Mouse (Mus musculus): Measurements from ENCODE around the gene Lyrm9. TPM values are rescaled to one million over a fixed set of nuclear protein-coding genes. Genes with fewer than 3 reads are reported as not detected.

Gene Lyrm9
- polyA plus RNA-seq, 1 experiment, result 18.8 TPM

DNA sequence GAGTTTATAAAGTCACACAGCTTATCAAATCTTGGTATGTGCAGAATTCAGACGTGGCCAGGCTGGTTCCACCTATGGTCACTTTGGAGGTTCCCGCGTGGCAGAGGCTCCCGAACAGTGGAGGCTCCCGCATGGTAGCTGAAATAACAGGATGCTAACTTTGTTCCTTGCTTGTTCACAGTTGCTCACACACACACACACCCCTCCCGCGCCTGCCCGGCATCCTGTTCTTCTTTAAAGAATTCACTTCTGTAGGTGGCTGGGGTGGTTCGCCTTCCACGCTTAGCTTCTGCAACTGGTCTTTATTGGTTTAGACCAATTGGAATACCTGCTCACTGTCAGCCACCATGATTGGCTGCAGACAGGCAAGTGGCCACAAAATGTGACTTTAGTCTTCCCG, 33.3 kb upstream of the Lyrm9 start:
- no peak for TF ChIP-seq CTCF (IDR thresholded peaks at IDR 0.05; ENCODE audit: borderline replicate concordance, extremely low read depth, insufficient read depth, insufficient read length)
- TF ChIP-seq POLR2A (IDR thresholded peaks at IDR 0.05; ENCODE audit: borderline replicate concordance, extremely low read depth, insufficient read depth, insufficient read length, poor library complexity, severe bottlenecking), result no peak
- no peak for DNase-seq (ENCODE audit: low read depth)

DNA sequence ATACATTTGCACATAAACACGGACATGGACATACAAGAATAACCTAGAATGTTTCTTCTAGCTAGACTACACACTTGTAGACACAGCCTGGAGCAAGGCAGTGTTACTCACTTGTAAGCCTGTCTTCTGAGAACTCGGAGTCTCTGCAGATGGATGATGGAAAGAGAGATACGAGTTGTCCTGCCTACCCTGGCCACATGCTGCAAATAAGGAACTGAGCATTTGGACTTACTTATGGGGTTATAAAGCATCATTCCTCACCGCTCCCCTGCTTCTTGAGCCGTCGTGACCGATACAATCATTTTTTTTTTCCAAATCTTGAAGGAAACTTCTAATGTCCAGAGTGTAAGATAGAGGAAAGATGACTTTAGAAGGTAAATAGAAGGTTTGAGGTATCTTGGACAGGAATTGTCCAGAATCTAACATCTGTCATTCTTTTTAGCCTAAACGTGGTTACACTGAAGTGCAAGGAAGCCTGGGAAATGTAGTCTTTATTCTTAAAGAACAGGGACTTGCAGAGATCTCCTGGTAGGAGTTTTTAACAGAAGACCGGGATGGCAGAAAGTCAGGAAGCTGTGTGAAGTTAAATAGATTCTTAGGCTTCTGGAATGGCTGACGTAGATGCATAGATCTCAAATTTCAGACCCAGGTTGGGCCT, 30.2 kb upstream of the Lyrm9 start:
- TF ChIP-seq CTCF (IDR thresholded peaks at IDR 0.05; ENCODE audit: borderline replicate concordance, extremely low read depth, insufficient read depth, insufficient read length) (no peak), POLR2A (IDR thresholded peaks at IDR 0.05; ENCODE audit: borderline replicate concordance, extremely low read depth, insufficient read depth, insufficient read length, poor library complexity, severe bottlenecking) (no peak)
- no peak for DNase-seq (ENCODE audit: low read depth)

DNA sequence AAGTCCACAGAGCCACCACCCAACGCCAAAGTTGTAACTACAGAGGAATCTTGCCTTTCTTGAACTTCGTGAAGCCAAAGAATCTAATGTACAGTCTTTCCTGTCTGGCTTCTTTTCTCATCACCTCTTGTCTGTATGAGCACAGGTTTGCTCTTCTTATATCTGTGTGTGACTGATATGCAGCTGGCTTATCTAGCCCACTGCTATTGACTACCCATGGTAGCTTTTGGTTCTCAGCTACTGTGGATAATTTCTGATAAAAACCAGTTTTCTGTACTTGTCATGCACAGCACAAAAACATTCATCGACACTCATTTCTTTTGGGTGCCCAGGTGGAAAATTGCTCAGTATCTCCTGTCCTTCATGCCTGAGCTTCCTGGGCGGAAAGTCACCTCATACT, 25.3 kb upstream of the Lyrm9 start:
- DNase-seq (ENCODE audit: low read depth), result no peak
- TF ChIP-seq CTCF (IDR thresholded peaks at IDR 0.05; ENCODE audit: borderline replicate concordance, extremely low read depth, insufficient read depth, insufficient read length) (no peak), POLR2A (IDR thresholded peaks at IDR 0.05; ENCODE audit: borderline replicate concordance, extremely low read depth, insufficient read depth, insufficient read length, poor library complexity, severe bottlenecking) (no peak)

DNA sequence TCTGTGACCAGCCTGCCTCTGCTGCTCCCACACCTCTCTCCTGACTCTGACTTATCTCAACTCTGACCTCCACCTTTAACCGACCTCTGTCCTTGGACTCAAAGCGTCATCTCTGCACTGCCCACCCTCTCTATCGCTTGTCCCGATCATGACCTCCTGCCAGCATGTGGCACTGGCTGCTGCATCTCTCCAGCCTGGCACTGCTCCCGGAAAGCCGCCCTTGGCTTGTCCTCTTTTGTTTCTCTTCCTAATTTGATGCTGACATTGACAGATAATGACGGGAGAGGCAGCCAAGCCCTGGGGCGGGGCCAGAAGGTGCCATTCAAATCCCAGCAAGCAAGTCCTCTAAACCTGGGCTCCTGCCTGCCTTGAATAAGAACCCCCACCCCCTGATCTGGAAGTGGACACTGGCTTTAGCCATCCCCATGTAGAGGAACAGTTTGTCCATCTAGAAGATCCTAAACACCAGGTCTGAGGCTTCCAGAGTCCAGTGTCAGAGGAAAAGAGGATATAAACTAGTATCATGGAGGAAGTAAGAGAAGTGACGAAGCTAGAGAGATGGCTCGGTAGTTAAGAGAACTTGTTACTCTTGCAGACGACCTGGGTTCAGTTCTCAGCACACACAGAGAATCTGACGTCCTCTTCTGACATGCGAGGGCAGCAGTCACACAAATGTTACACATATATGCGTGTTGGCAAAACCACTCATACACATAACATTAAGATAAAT, 22.6 kb upstream of the Lyrm9 start:
- peak; percentile 92 for DNase-seq (ENCODE audit: low read depth)
- TF ChIP-seq CTCF (IDR thresholded peaks at IDR 0.05; ENCODE audit: borderline replicate concordance, extremely low read depth, insufficient read depth, insufficient read length), result no peak
- no peak for TF ChIP-seq POLR2A (IDR thresholded peaks at IDR 0.05; ENCODE audit: borderline replicate concordance, extremely low read depth, insufficient read depth, insufficient read length, poor library complexity, severe bottlenecking)

DNA sequence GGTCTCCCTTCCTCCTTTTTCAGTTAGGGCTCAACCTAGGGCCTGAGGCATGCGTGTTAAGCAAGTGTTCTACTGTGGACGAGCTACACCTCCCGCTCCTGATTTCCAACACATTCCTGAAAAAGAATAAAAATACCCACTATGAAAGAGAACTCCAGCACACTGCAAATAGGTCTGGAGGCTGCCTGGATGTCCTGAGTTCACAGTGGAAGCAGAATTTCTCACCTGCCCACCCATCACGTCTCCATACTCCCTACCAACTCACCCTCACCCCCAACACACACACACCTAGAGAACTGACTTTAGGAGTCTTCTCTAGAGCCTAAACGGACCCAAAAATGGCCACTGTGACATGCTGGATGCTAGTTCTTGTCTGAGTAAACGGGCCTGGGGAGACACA, 21.8 kb upstream of the Lyrm9 start:
- DNase-seq (ENCODE audit: low read depth), result no peak
- no peak for TF ChIP-seq POLR2A (IDR thresholded peaks at IDR 0.05; ENCODE audit: borderline replicate concordance, extremely low read depth, insufficient read depth, insufficient read length, poor library complexity, severe bottlenecking)
- TF ChIP-seq CTCF (IDR thresholded peaks at IDR 0.05; ENCODE audit: borderline replicate concordance, extremely low read depth, insufficient read depth, insufficient read length), result no peak

DNA sequence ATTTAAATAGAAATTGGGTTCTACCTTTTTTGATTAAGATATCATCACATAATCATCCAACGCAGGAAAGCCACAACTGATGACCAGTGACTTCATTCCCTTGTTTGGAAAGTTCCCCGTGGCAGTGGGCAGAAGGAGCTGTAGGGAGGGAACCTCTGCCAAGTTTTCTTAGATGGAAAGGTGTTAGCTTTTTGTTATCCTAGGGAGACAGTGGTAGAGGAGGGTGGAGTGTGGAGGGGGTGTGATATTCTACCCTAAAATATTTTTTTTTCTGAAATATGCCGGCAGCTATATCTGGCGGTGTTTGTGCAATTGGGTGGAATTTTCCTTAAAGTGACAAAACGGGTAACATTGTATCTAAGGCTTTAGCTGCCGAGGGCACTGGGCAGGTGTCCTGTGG, 21.2 kb upstream of the Lyrm9 start:
- TF ChIP-seq CTCF (IDR thresholded peaks at IDR 0.05; ENCODE audit: borderline replicate concordance, extremely low read depth, insufficient read depth, insufficient read length) (no peak), POLR2A (IDR thresholded peaks at IDR 0.05; ENCODE audit: borderline replicate concordance, extremely low read depth, insufficient read depth, insufficient read length, poor library complexity, severe bottlenecking) (no peak)
- no peak for DNase-seq (ENCODE audit: low read depth)

DNA sequence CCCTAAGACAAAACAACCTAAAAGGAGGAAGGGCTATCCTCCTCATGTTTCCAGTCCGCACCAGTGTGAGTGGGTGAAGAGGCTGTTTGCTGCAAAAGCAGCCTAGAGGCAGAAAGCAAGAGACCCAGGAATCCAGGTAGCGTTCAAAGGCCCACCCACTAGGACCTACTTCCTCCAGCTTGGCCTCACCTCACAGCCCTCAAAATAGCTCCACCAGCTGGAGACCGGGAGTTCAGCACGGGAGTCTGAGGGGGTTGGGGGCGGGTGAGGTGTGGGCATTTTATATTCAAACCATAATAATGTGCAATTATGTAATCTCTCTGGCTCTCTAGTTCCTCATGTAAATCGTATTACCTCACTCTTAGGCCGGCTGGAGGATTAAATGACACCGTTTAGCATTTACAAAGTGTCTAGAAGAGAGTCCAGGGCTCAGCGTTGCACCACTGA, 20.7 kb upstream of the Lyrm9 start:
- DNase-seq (ENCODE audit: low read depth), result no peak
- TF ChIP-seq POLR2A (IDR thresholded peaks at IDR 0.05; ENCODE audit: borderline replicate concordance, extremely low read depth, insufficient read depth, insufficient read length, poor library complexity, severe bottlenecking) (no peak), CTCF (IDR thresholded peaks at IDR 0.05; ENCODE audit: borderline replicate concordance, extremely low read depth, insufficient read depth, insufficient read length) (no peak)

DNA sequence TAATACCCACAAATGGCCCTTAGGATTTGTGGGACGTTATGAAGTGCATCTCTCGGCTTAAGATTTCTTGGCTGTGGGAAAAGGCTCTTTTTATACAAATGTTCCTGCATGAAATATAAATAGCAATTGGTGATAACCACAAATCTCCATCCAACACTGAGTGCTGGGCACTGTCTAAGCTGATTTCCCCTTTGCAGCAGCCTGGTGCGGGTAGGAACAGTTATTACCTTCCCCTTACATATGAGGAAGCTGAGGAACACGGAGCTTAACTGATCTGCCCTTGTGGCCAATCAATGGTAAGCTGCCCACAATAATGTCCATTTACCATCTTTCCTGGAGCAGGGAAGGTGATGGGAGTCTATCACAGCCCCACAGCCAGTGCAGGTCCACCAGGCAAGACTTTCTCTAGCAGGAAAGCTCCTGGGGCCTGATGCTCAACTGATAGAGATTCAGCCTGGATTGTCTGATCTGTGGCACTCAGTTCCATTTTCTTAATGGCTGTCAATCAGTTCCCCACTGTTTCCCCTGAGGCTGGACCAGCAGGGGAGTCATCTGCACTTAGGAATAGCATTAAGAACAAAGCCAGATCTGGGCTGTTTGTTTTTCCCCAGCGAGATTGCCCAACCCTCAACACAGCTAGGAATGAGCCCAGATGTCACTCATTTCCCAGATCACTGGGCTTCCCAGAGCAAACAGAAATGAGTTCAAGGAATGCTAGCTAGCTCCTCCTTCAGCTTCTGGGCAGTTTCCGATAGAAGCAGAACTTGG, 18.9 kb upstream of the Lyrm9 start:
- TF ChIP-seq POLR2A (IDR thresholded peaks at IDR 0.05; ENCODE audit: borderline replicate concordance, extremely low read depth, insufficient read depth, insufficient read length, poor library complexity, severe bottlenecking) (no peak), CTCF (IDR thresholded peaks at IDR 0.05; ENCODE audit: borderline replicate concordance, extremely low read depth, insufficient read depth, insufficient read length) (no peak)
- peak; percentile 83 for DNase-seq (ENCODE audit: low read depth)

DNA sequence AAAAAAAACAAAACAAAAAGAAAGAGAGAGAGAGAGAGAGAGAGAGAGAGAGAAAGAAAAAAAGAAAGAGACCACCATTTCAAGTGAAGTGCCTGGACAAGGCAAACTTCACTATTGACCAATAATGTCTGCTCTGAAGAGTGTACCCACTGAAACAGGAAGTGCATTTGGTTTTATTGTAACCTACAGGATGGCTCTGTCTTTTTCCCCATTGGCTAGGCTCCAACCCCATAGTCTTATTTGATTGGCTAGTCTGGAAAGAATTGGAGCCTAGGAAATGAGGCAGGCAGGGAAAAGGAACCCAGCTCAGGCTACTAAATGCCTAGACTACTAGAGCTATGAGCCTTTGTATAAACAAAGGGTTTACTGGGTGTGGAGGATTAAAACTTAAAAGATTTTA, 17.0 kb upstream of the Lyrm9 start:
- TF ChIP-seq POLR2A (IDR thresholded peaks at IDR 0.05; ENCODE audit: borderline replicate concordance, extremely low read depth, insufficient read depth, insufficient read length, poor library complexity, severe bottlenecking) (no peak), CTCF (IDR thresholded peaks at IDR 0.05; ENCODE audit: borderline replicate concordance, extremely low read depth, insufficient read depth, insufficient read length) (no peak)
- DNase-seq (ENCODE audit: low read depth), result no peak

DNA sequence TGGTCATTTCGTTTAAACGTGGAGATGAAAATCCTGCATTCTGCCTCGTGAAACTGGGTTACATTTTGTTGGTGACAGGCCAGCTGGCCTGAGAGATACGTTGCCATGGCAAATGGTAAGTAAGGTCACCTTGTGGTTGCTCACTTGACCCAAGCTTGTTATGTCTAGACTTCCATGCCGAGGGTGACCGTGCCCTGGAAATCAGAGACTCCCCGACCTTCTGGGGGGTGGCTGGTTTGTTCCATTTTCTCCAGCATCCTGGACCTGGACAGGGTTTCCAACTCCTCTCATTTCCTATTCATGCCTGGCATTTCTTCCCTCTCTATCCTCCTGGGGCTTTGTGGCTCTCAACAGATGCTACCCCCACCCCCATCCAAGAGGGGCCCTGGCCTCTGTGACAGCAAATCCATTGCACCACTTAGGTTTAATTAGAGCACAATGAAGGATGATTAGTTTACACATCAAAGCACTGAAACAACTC, 11.9 kb upstream of the Lyrm9 start:
- peak; percentile 87 for DNase-seq (ENCODE audit: low read depth)
- TF ChIP-seq POLR2A (IDR thresholded peaks at IDR 0.05; ENCODE audit: borderline replicate concordance, extremely low read depth, insufficient read depth, insufficient read length, poor library complexity, severe bottlenecking), result no peak
- TF ChIP-seq CTCF (IDR thresholded peaks at IDR 0.05; ENCODE audit: borderline replicate concordance, extremely low read depth, insufficient read depth, insufficient read length), result no peak

Data from brain, embryonic 14.5 days (tissue).